Mouse (Mus musculus): Measurements from ENCODE around the gene Csf2rb2.

GRCm38 (mm10) chr15:78278308-78278707 lies 27.2 kb downstream of the Csf2rb2 start:
- no peak for TF ChIP-seq CTCF (conservative IDR thresholded peaks at IDR 0.05 in 1 of 2, IDR thresholded peaks at IDR 0.05 in 1 of 2; ENCODE audit: low read depth in 2 of 2, low read length in 2 of 2)
- TF ChIP-seq MXI1 (IDR thresholded peaks at IDR 0.05; ENCODE audit: low read depth, low read length): no peak
- no peak for TF ChIP-seq BHLHE40 (IDR thresholded peaks at IDR 0.05; ENCODE audit: low read depth, low read length)
- TF ChIP-seq NELFE (IDR thresholded peaks at IDR 0.05; ENCODE audit: low read depth, low read length): no peak
- TF ChIP-seq CHD2 (IDR thresholded peaks at IDR 0.05; ENCODE audit: low read length): no peak
- no peak for TF ChIP-seq TCF12 (IDR thresholded peaks at IDR 0.05; ENCODE audit: low read depth, low read length)

All from CH12.LX (cell line).